8 mouse cellular contexts compared by ENCODE assay signal in the genomic region with DNA sequence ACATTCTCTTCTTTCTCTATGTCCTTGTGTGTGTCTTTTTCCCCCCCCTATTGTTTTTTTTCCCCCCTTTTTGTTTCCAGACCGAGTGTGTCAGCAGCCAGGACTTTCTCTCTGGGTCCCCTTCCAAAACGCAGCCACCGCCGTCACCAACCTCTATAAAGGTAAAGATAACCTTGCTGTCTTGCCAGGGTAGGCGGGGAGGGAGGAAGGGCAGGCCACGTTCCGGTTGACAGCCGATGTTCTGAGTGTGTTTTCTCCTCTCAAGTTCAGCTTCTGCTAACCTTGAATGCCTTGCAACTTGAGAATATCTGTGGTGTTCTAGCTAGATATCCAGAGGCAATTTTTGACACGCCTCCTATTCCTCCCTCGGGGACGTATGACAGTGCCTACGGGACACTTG. TPM values are rescaled to one million over a fixed set of nuclear protein-coding genes. Genes with fewer than 3 reads are reported as not detected.
DNase-seq lines count a peak whose midpoint lies in the region; ATAC-seq and TF ChIP-seq lines count a peak whose summit lies in the region.

No protein-coding gene starts in this region.

- H3K4me1 ChIP-seq in testis, adult 2 months (ENCODE audit: control insufficient read depth, insufficient read depth, low read length): peaks cover 14% of the 10 kb centered on the region
- H3K4me1 ChIP-seq in embryonic facial prominence, embryonic 13.5 days: peaks cover 26% of the 10 kb centered on the region
- H3K4me1 ChIP-seq in limb, embryonic 12.5 days (replicated peaks): peaks cover 19% of the 10 kb centered on the region
- H3K4me1 ChIP-seq in neural tube, embryonic 11.5 days (ENCODE audit: control insufficient read depth, insufficient read depth, low read length): peaks cover 9% of the 10 kb centered on the region

- WGBS in embryonic facial prominence, embryonic 13.5 days: 1% methylated on average over 12 of the region's 12 CpGs
- 12% methylated on average over 12 of the region's 12 CpGs for WGBS in limb, embryonic 12.5 days
- WGBS in neural tube, embryonic 11.5 days: 6% methylated on average over 12 of the region's 12 CpGs

- intact Hi-C loops in heart, postnatal 14 days (cut with DNase I): loop anchor here (2.0 kb wide), 1 partner anchor 38 kb away; no protein-coding TSS in a partner anchor

- TF ChIP-seq CTCF in testis, adult 2 months (IDR thresholded peaks at IDR 0.05; ENCODE audit: control insufficient read depth, insufficient read depth, insufficient replicate concordance, low read depth, low read length): no peak

- H3K27me3 ChIP-seq in testis, adult 2 months (ENCODE audit: control insufficient read depth, insufficient read depth, low read length): no peaks in the 10 kb centered on the region
- H3K27me3 ChIP-seq in embryonic facial prominence, embryonic 13.5 days: no peaks in the 10 kb centered on the region
- H3K27me3 ChIP-seq in limb, embryonic 12.5 days: no peaks in the 10 kb centered on the region
- H3K27me3 ChIP-seq in neural tube, embryonic 11.5 days (ENCODE audit: control insufficient read depth, insufficient read depth, low read length): no peaks in the 10 kb centered on the region

- peak overlapping the region; percentile 90 for H3K4me2 ChIP-seq in embryonic facial prominence, embryonic 13.5 days
- H3K4me2 ChIP-seq in limb, embryonic 12.5 days: peak overlapping the region; percentile 92
- peak overlapping the region; percentile 84 for H3K4me2 ChIP-seq in neural tube, embryonic 11.5 days (ENCODE audit: low read depth)

- peak overlapping the region; percentile 76 for H3K27ac ChIP-seq in testis, adult 2 months (ENCODE audit: control insufficient read depth, insufficient read depth, low read depth, low read length)
- H3K27ac ChIP-seq in embryonic facial prominence, embryonic 13.5 days: peak overlapping the region; percentile 97
- peak overlapping the region; percentile 97 for H3K27ac ChIP-seq in limb, embryonic 12.5 days
- H3K27ac ChIP-seq in neural tube, embryonic 11.5 days (ENCODE audit: low read depth, low read length): no peak overlapping the region

- no peaks in the 10 kb centered on the region for H3K9me3 ChIP-seq in embryonic facial prominence, embryonic 13.5 days
- no peaks in the 10 kb centered on the region for H3K9me3 ChIP-seq in limb, embryonic 12.5 days
- no peaks in the 10 kb centered on the region for H3K9me3 ChIP-seq in neural tube, embryonic 11.5 days (ENCODE audit: control insufficient read depth, low read length)

- H3K4me3 ChIP-seq in testis, adult 2 months (ENCODE audit: control insufficient read depth, low read depth, low read length): peak overlapping the region; percentile 83
- peak overlapping the region; percentile 98 for H3K4me3 ChIP-seq in embryonic facial prominence, embryonic 13.5 days
- H3K4me3 ChIP-seq in limb, embryonic 12.5 days (replicated peaks): peak overlapping the region; percentile 99
- H3K4me3 ChIP-seq in neural tube, embryonic 11.5 days (ENCODE audit: low read depth, low read length): peak overlapping the region; percentile 87

- H3K36me3 ChIP-seq in testis, adult 2 months (ENCODE audit: control insufficient read depth, insufficient read depth, low read length): peaks cover 2% of the 10 kb centered on the region
- H3K36me3 ChIP-seq in embryonic facial prominence, embryonic 13.5 days: peaks cover 29% of the 10 kb centered on the region
- peaks cover 38% of the 10 kb centered on the region for H3K36me3 ChIP-seq in limb, embryonic 12.5 days
- peaks cover 3% of the 10 kb centered on the region; the same call in 1 of the 2 replicates for H3K36me3 ChIP-seq in neural tube, embryonic 11.5 days (ENCODE audit: control insufficient read depth, insufficient read depth, low read length)

- no peak for ATAC-seq in embryonic facial prominence, embryonic 13.5 days (ENCODE audit: insufficient number of reproducible peaks, insufficient read depth, low FRiP score, low TSS enrichment, low read depth)
- no peak for ATAC-seq in limb, embryonic 12.5 days (ENCODE audit: insufficient number of reproducible peaks, insufficient read depth, low FRiP score, low TSS enrichment, low read depth)
- ATAC-seq in neural tube, embryonic 11.5 days (ENCODE audit: insufficient read depth, low FRiP score, low TSS enrichment): no peak
- no peak for ATAC-seq in granulocyte monocyte progenitor cell, adult 5-6 weeks (replicated peaks; ENCODE audit: poor library complexity, severe bottlenecking)

- DNase-seq in testis, postnatal 10 days (ENCODE audit: low spot score): no peak
- peak; percentile 23 to 25 for DNase-seq in heart, postnatal 14 days
- DNase-seq in neural tube, embryonic 11.5 days (ENCODE audit: low spot score): peak; percentile 44
- no peak for DNase-seq in Muller cell, postnatal 12 days (ENCODE audit: inconsistent ontology term)

- no peak for TF ChIP-seq POLR2A in testis, adult 2 months (IDR thresholded peaks at IDR 0.05; ENCODE audit: control insufficient read depth, low read depth, low read length)

- peak overlapping the region; percentile 99 for H3K9ac ChIP-seq in embryonic facial prominence, embryonic 13.5 days
- peak overlapping the region; percentile 98 for H3K9ac ChIP-seq in limb, embryonic 12.5 days (replicated peaks)
- peak overlapping the region; percentile 91 for H3K9ac ChIP-seq in neural tube, embryonic 11.5 days (ENCODE audit: low read length)

RNA-seq across cellular contexts. Expression of gene 1810013L24Rik, which starts 1.3 kb away (rescaled TPM):
- polyA plus RNA-seq in testis, adult 2 months (2012; rRNA removed): 34.8 and 46.6 TPM in 2 replicates
- 22.7 and 23.7 TPM in 2 replicates for polyA plus RNA-seq in embryonic facial prominence, embryonic 13.5 days (2015; fragmentation: Nextera tagmentation; extraction: Ambion mirVana)
- total RNA-seq in heart, postnatal 14 days (2021): 100 to 1,000 TPM; 111 to 112 TPM
- 27.6 and 31.4 TPM in 2 replicates for polyA plus RNA-seq in limb, embryonic 12.5 days (2016; fragmentation: Nextera tagmentation; extraction: Ambion mirVana)
- polyA plus RNA-seq in neural tube, embryonic 11.5 days (2014; fragmentation: Nextera tagmentation; extraction: Ambion mirVana): 20.5 and 21.7 TPM in 2 replicates
- 39.6 and 41.3 TPM in 2 replicates for total RNA-seq in granulocyte monocyte progenitor cell, adult 5-6 weeks (2014; fragmentation: Nextera tagmentation)
- total RNA-seq in granulocyte monocyte progenitor cell, adult 5-6 weeks (2017): 37.1 and 53.9 TPM in 2 replicates

RNA-seq across cellular contexts. Expression of gene Usp7, which starts 39.1 kb away (rescaled TPM):
- 51.7 and 61.5 TPM in 2 replicates for polyA plus RNA-seq in testis, adult 2 months (2012; rRNA removed)
- polyA plus RNA-seq in embryonic facial prominence, embryonic 13.5 days (2015; fragmentation: Nextera tagmentation; extraction: Ambion mirVana): 33.2 and 35.8 TPM in 2 replicates
- 10 to 100 TPM; 61.9 to 65.0 TPM for total RNA-seq in heart, postnatal 14 days (2021)
- 33.5 and 38.4 TPM in 2 replicates for polyA plus RNA-seq in limb, embryonic 12.5 days (2016; fragmentation: Nextera tagmentation; extraction: Ambion mirVana)
- 38.8 and 38.9 TPM in 2 replicates for polyA plus RNA-seq in neural tube, embryonic 11.5 days (2014; fragmentation: Nextera tagmentation; extraction: Ambion mirVana)
- total RNA-seq in granulocyte monocyte progenitor cell, adult 5-6 weeks (2014; fragmentation: Nextera tagmentation): 130 and 144 TPM in 2 replicates
- 142 and 158 TPM in 2 replicates for total RNA-seq in granulocyte monocyte progenitor cell, adult 5-6 weeks (2017)

Comparison
In these comparisons a context has a peak if more than half of its experiments do, and no peak if none do; other contexts are left out.
1. DNase-seq: peak in heart, postnatal 14 days (2 of 2) and neural tube, embryonic 11.5 days (single experiment); none in testis, postnatal 10 days (single experiment) and Muller cell, postnatal 12 days (single experiment).
2. Peak in every context shown above with its lines, with median percentiles within 50 percentile points of each other: H3K4me3 ChIP-seq, H3K4me2 ChIP-seq and H3K9ac ChIP-seq.